Mouse (Mus musculus) cerebellum, adult 8-10 months (tissue): ENCODE data around the gene Ntrk3.

Experiments
- DNase-seq: peaks from one replicate; pipeline ENCODE4 v3.0.0; 2022

Gene Ntrk3

GRCm38 (mm10) chr7:78507032-78507611, 230.7 kb downstream of the Ntrk3 start:
- DNase-seq, result no peak

GRCm38 (mm10) chr7:78500863-78501262, 236.9 kb downstream of the Ntrk3 start:
- no peak for DNase-seq

GRCm38 (mm10) chr7:78499970-78500369, 237.8 kb downstream of the Ntrk3 start:
- DNase-seq, result no peak

GRCm38 (mm10) chr7:78498356-78498755, 239.5 kb downstream of the Ntrk3 start:
- no peak for DNase-seq

GRCm38 (mm10) chr7:78497819-78498218, 240.0 kb downstream of the Ntrk3 start:
- no peak for DNase-seq

- no peak for DNase-seq
Observed at GRCm38 (mm10) chr7:78493591-78493990, 244.2 kb downstream of the Ntrk3 start.

- DNase-seq, result no peak
Observed at GRCm38 (mm10) chr7:78491176-78491575, 246.6 kb downstream of the Ntrk3 start.

GRCm38 (mm10) chr7:78484290-78484689, 253.5 kb downstream of the Ntrk3 start:
- DNase-seq, result no peak

GRCm38 (mm10) chr7:78483729-78484128, 254.1 kb downstream of the Ntrk3 start:
- peak; percentile 41 for DNase-seq

- DNase-seq, result peak; percentile 67
Observed at GRCm38 (mm10) chr7:78483061-78483460, 254.8 kb downstream of the Ntrk3 start.

GRCm38 (mm10) chr7:78478881-78479280, 258.9 kb downstream of the Ntrk3 start:
- peak; percentile 40 for DNase-seq

- no peak for DNase-seq
Observed at GRCm38 (mm10) chr7:78471755-78472154, 266.1 kb downstream of the Ntrk3 start.

GRCm38 (mm10) chr7:78471270-78471669, 266.5 kb downstream of the Ntrk3 start:
- peak; percentile 60 for DNase-seq

- DNase-seq, result no peak
Observed at GRCm38 (mm10) chr7:78462605-78463004, 275.2 kb downstream of the Ntrk3 start.

GRCm38 (mm10) chr7:78459021-78459420, 278.8 kb downstream of the Ntrk3 start:
- DNase-seq, result no peak

- DNase-seq, result no peak
Observed at GRCm38 (mm10) chr7:78451666-78452065, 286.1 kb downstream of the Ntrk3 start.

- peak; percentile 63 for DNase-seq
Observed at GRCm38 (mm10) chr7:78449909-78450592, 287.8 kb downstream of the Ntrk3 start.

- DNase-seq, result no peak
Observed at GRCm38 (mm10) chr7:78448841-78449240, 289.0 kb downstream of the Ntrk3 start.

GRCm38 (mm10) chr7:78443373-78444036, 294.3 kb downstream of the Ntrk3 start:
- DNase-seq, result peak; percentile 46

GRCm38 (mm10) chr7:78441706-78442105, 296.1 kb downstream of the Ntrk3 start:
- DNase-seq, result peak; percentile 83

GRCm38 (mm10) chr7:78440896-78441295, 296.9 kb downstream of the Ntrk3 start:
- DNase-seq, result no peak

- no peak for DNase-seq
Observed at GRCm38 (mm10) chr7:78440476-78440875, 297.3 kb downstream of the Ntrk3 start.

GRCm38 (mm10) chr7:78439361-78440120, 298.3 kb downstream of the Ntrk3 start:
- peak; percentile 67 for DNase-seq
